In the genomic region with DNA sequence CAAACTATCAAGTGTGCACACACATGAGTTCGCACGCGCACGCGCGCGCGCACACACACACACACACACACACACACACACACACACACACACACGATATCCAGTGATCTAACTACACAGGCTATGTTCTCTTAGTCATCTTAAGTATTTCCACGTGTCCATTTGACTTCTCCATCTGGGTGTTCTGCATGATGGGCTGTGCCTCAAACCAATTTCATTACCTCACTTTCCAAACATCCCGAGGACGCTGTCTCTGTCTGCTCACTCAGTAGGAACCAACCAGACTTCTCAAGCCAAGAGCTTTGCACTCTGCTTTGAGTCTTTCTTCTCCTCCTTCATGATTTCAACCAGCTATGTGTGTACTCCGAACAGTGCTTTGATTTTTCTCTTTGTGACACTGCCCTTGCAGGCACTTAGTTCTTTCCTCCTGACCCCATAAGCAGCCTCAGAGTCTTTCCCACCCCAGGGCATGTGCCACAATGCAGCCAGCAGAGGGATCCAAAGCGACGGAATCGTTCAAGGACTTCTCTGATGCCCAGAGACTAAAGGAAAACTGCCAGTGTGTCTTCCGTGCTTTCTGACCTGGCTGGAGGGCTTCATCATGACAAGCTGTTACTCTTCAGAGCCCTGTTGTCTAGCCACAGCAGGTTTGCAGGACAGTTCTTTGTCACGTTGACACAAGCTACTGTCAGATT, we compare ENCODE assay signal across 8 mouse cellular contexts.
DNase-seq lines count a peak whose midpoint lies in the region; ATAC-seq and TF ChIP-seq lines count a peak whose summit lies in the region.

No protein-coding gene starts in this region.

- DNase-seq in gastrocnemius, adult 2 months = peak; percentile 55
- DNase-seq in gastrocnemius, postnatal 36 days = no peak
- DNase-seq in adrenal gland, postnatal 10 days = peak; percentile 67
- peak; percentile 77 for DNase-seq in embryonic facial prominence, embryonic 10.5 days (ENCODE audit: low spot score)
- peak; percentile 81 for DNase-seq in heart, postnatal 0 days (ENCODE audit: low spot score)
- DNase-seq in limb, embryonic 10.5 days (ENCODE audit: low spot score) = peak; percentile 70
- peak; percentile 22 for DNase-seq in retina, adult 2 months (ENCODE audit: low read depth, low spot score)

- H3K4me2 ChIP-seq in heart, postnatal 0 days (ENCODE audit: low read depth, low read length) = no peak overlapping the region

- no peak for TF ChIP-seq EP300 in heart, postnatal 0 days (IDR thresholded peaks at IDR 0.05; ENCODE audit: low read depth)

- no peaks in the 10 kb centered on the region for H3K36me3 ChIP-seq in embryonic facial prominence, embryonic 10.5 days (replicated peaks)
- no peaks in the 10 kb centered on the region for H3K36me3 ChIP-seq in heart, postnatal 0 days (replicated peaks; ENCODE audit: control insufficient read depth, insufficient read depth, low read length)
- no peaks in the 10 kb centered on the region for H3K36me3 ChIP-seq in limb, embryonic 10.5 days

- 65% methylated on average over 18 of the region's 18 CpGs for WGBS in embryonic facial prominence, embryonic 10.5 days
- 52% methylated on average over 18 of the region's 18 CpGs for WGBS in heart, postnatal 0 days
- 70% methylated on average over 18 of the region's 18 CpGs for WGBS in limb, embryonic 10.5 days

- peak; percentile 57 for TF ChIP-seq CTCF in gastrocnemius, adult 2 months (IDR thresholded peaks at IDR 0.05)
- peak; percentile 88 for TF ChIP-seq CTCF in heart, postnatal 0 days (IDR thresholded peaks at IDR 0.05; ENCODE audit: low read depth)

- no peak overlapping the region for H3K9ac ChIP-seq in heart, postnatal 0 days (replicated peaks; ENCODE audit: low read depth, low read length)

- peak; percentile 68 for ATAC-seq in heart, postnatal 0 days (ENCODE audit: insufficient read depth, low read depth)
- ATAC-seq in monocyte, adult 5-6 weeks (replicated peaks; ENCODE audit: insufficient number of reproducible peaks, low FRiP score, low TSS enrichment, poor library complexity, severe bottlenecking) = no peak

- intact Hi-C loops in gastrocnemius, adult 2 months (cut with DNase I) = loop anchor here (5.0 kb wide), 1 partner anchor 351 kb away; no protein-coding TSS in a partner anchor
- intact Hi-C loops in gastrocnemius, postnatal 36 days (cut with DNase I) = no loop called here

- H3K4me3 ChIP-seq in gastrocnemius, adult 2 months = no peak overlapping the region
- no peak overlapping the region for H3K4me3 ChIP-seq in embryonic facial prominence, embryonic 10.5 days
- H3K4me3 ChIP-seq in heart, postnatal 0 days (ENCODE audit: low read depth, low read length) = no peak overlapping the region
- H3K4me3 ChIP-seq in limb, embryonic 10.5 days = no peak overlapping the region

- H3K27ac ChIP-seq in gastrocnemius, adult 2 months = peak overlapping the region; percentile 72
- H3K27ac ChIP-seq in embryonic facial prominence, embryonic 10.5 days (replicated peaks) = peak overlapping the region; percentile 27; the same call in 1 of the 2 replicates
- peak overlapping the region; percentile 31; the same call in 1 of the 2 replicates for H3K27ac ChIP-seq in heart, postnatal 0 days (ENCODE audit: low read depth)
- H3K27ac ChIP-seq in limb, embryonic 10.5 days = no peak overlapping the region

- peaks cover 10% of the 10 kb centered on the region; the same call in 1 of the 2 replicates for H3K4me1 ChIP-seq in embryonic facial prominence, embryonic 10.5 days
- 0 out of 2 replicates have a peak, but pooled peaks cover 7% of the 10 kb centered on the region for H3K4me1 ChIP-seq in heart, postnatal 0 days (ENCODE audit: control insufficient read depth, insufficient read depth)
- peaks cover 11% of the 10 kb centered on the region; the same call in 1 of the 2 replicates for H3K4me1 ChIP-seq in limb, embryonic 10.5 days

- H3K9me3 ChIP-seq in embryonic facial prominence, embryonic 10.5 days = no peaks in the 10 kb centered on the region
- no peaks in the 10 kb centered on the region for H3K9me3 ChIP-seq in heart, postnatal 0 days (replicated peaks; ENCODE audit: control insufficient read depth, low read length)
- no peaks in the 10 kb centered on the region for H3K9me3 ChIP-seq in limb, embryonic 10.5 days (replicated peaks)

- no peaks in the 10 kb centered on the region for H3K27me3 ChIP-seq in embryonic facial prominence, embryonic 10.5 days (replicated peaks; ENCODE audit: low read depth, poor library complexity, severe bottlenecking)
- H3K27me3 ChIP-seq in heart, postnatal 0 days (ENCODE audit: control insufficient read depth, insufficient read depth, low read length) = no peaks in the 10 kb centered on the region
- H3K27me3 ChIP-seq in limb, embryonic 10.5 days (ENCODE audit: low read depth, poor library complexity, severe bottlenecking) = no peaks in the 10 kb centered on the region

Comparison
In these comparisons a context has a peak if more than half of its experiments do, and no peak if none do; other contexts are left out.
1. DNase-seq: peak in gastrocnemius, adult 2 months (single experiment), adrenal gland, postnatal 10 days (single experiment), embryonic facial prominence, embryonic 10.5 days (single experiment), heart, postnatal 0 days (single experiment), limb, embryonic 10.5 days (single experiment) and retina, adult 2 months (single experiment); none in gastrocnemius, postnatal 36 days (0 of 2).